Mouse (Mus musculus): ENCODE results near the gene F830045P16Rik. TPM values are rescaled to one million over a fixed set of nuclear protein-coding genes. Genes with fewer than 3 reads are reported as not detected.

Gene F830045P16Rik
- polyA plus RNA-seq, 1 experiment: 0.12 TPM

DNA sequence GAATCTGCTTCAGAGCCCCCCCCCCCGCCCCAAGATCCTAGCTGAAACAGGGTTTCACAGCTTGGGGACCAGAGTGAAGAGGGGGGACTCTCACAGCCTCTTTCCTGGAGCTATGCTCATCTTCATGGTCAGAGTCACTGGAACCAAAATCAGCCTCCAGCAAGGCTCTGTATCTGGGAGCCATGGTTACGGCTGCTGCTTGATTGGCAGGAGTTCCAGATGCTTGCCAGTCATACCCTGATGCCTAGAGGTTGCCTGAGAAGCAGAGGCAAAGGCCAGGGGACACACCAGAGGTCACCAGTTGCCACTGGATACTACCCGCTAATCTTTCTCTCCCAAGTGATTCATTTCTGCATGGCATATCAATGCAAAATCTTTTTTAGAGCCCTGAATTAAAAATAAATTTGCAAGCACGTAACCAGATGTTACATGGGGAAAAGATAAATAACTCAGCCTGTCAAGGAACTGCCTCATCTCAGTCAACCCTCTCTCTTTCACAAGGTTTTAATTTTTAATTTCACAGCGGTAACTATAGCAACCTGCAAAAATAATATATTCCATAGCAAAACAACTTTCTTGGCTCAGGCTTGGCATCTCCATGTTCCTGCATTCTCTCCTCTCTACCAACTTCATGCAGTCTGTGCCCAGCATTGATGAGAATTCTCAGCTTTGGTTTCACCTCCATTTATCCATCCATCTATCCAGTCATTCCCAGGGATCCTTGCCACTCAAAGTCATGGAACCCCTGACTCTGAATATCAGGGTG lies 27.7 kb upstream of the F830045P16Rik start:
- Histone ChIP-seq H3K4me1 (replicated peaks; ENCODE audit: control insufficient read depth, insufficient read depth, low read length) (no peaks in the 10 kb centered on the region), H3K36me3 (ENCODE audit: control insufficient read depth, insufficient read depth, low read length) (no peaks in the 10 kb centered on the region), H3K27ac (ENCODE audit: control insufficient read depth, insufficient read depth, low read length) (no peak overlapping the region), H3K4me3 (ENCODE audit: control insufficient read depth, insufficient read depth, low read length) (no peak overlapping the region), H3K27me3 (ENCODE audit: control insufficient read depth, insufficient read depth, low read length) (no peaks in the 10 kb centered on the region)
- 91% methylated on average over 5 of the region's 5 CpGs for WGBS
- no peak for DNase-seq
- TF ChIP-seq CTCF (IDR thresholded peaks at IDR 0.05; ENCODE audit: borderline replicate concordance, control insufficient read depth, extremely low read depth, insufficient read depth, low read length, poor library complexity) (no peak), POLR2A (IDR thresholded peaks at IDR 0.05; ENCODE audit: control insufficient read depth, extremely low read depth, insufficient read depth, low read length, poor library complexity) (no peak)

DNA sequence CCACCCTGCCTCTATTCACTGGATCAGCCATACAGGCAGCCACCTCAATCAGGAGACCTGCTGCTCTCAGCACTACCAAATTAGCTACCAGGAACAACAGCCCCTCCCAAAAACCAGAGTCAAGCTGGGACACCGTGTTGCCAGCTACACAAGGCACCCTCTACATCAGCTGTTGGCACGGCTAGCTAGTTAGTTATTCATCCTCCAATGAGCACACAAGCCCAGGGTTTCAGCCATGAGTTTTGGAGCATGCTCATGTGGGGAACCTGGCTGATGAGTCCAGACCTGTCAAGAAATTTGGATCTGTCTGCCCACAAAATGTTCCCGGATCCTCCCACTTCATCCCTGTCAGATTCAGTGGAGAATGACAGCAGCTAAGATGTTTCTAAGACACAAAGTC lies 25.4 kb upstream of the F830045P16Rik start:
- TF ChIP-seq CTCF (IDR thresholded peaks at IDR 0.05; ENCODE audit: borderline replicate concordance, control insufficient read depth, extremely low read depth, insufficient read depth, low read length, poor library complexity): no peak
- TF ChIP-seq POLR2A (IDR thresholded peaks at IDR 0.05; ENCODE audit: control insufficient read depth, extremely low read depth, insufficient read depth, low read length, poor library complexity): no peak
- no peak overlapping the region for H3K27ac ChIP-seq (ENCODE audit: control insufficient read depth, insufficient read depth, low read length)
- no peak for DNase-seq
- no peaks in the 10 kb centered on the region for H3K27me3 ChIP-seq (ENCODE audit: control insufficient read depth, insufficient read depth, low read length)
- 90% methylated on average over 3 of the region's 3 CpGs for WGBS
- no peaks in the 10 kb centered on the region for H3K4me1 ChIP-seq (replicated peaks; ENCODE audit: control insufficient read depth, insufficient read depth, low read length)
- H3K4me3 ChIP-seq (ENCODE audit: control insufficient read depth, insufficient read depth, low read length): no peak overlapping the region
- H3K36me3 ChIP-seq (ENCODE audit: control insufficient read depth, insufficient read depth, low read length): no peaks in the 10 kb centered on the region

DNA sequence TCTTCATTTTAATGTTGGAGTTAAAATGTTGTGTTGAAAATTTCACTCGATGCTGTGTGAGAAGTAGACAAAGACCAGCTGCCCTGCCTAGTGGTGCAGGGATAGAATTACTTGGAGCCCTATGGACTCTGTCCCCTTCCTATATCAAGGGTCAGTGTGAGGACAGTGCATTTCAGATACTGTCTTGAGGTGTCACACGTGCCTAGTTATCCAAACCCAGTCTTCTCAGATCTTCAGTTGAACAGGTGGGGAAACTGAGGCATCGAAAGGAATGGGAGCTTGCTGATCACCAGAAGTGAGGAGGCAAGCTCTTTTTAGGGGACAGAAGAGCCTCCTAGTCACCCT lies 22.4 kb upstream of the F830045P16Rik start:
- TF ChIP-seq POLR2A (IDR thresholded peaks at IDR 0.05; ENCODE audit: control insufficient read depth, extremely low read depth, insufficient read depth, low read length, poor library complexity) (no peak), CTCF (IDR thresholded peaks at IDR 0.05; ENCODE audit: borderline replicate concordance, control insufficient read depth, extremely low read depth, insufficient read depth, low read length, poor library complexity) (no peak)
- 90% methylated on average over 3 of the region's 3 CpGs for WGBS

DNA sequence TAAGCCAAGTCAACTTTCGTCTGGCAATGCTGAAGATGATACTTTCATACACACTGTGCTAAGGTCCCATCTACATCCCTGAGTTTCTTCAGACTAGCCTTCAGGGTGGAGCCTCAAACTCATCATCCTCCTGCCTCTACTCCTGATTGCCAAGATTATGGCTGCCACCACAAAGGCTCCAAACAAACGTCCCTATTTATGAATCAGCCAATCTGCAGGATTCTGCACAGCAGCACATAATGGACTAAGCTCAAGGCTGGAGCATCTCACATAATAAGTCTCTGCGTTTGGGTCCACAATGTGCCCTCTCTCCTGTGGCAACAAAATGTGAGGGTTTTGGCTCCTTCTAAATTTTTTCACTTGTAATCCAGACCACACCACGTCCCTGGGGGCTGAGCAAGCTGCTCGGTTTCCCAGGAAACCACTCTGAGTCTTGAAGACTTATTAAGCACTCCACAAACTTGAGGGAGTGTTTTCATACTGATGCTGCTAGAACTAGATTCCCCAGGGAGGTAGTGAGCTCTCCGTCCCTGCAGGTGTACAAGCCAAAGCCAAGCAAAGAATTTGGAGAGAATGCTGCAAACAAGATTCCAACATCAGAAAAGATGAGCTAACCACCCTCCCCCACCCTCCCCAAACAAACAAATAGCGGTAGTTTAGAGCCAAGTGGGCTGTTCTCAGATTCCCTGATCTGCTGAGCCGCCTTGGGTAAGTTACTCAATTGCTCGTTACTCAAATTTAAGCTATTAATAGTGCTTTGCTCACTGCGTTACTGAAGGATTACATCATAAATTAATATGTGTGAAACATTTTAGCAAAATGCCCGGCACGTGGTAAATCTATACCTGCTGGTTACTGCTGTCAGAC lies 21.8 kb upstream of the F830045P16Rik start:
- no peaks in the 10 kb centered on the region for H3K4me1 ChIP-seq (replicated peaks; ENCODE audit: control insufficient read depth, insufficient read depth, low read length)
- no peak overlapping the region for H3K4me3 ChIP-seq (ENCODE audit: control insufficient read depth, insufficient read depth, low read length)
- DNase-seq: no peak
- no peak for TF ChIP-seq CTCF (IDR thresholded peaks at IDR 0.05; ENCODE audit: borderline replicate concordance, control insufficient read depth, extremely low read depth, insufficient read depth, low read length, poor library complexity)
- no peak for TF ChIP-seq POLR2A (IDR thresholded peaks at IDR 0.05; ENCODE audit: control insufficient read depth, extremely low read depth, insufficient read depth, low read length, poor library complexity)
- H3K27ac ChIP-seq (ENCODE audit: control insufficient read depth, insufficient read depth, low read length): no peak overlapping the region
- no peaks in the 10 kb centered on the region for H3K27me3 ChIP-seq (ENCODE audit: control insufficient read depth, insufficient read depth, low read length)
- no peaks in the 10 kb centered on the region for H3K36me3 ChIP-seq (ENCODE audit: control insufficient read depth, insufficient read depth, low read length)
- WGBS: 84% methylated on average over 12 of the region's 12 CpGs

More for the DNA sequence above, 22.4 kb upstream of the F830045P16Rik start:
- no peak overlapping the region for H3K4me3 ChIP-seq (ENCODE audit: control insufficient read depth, insufficient read depth, low read length)
- H3K27ac ChIP-seq (ENCODE audit: control insufficient read depth, insufficient read depth, low read length): no peak overlapping the region
- H3K36me3 ChIP-seq (ENCODE audit: control insufficient read depth, insufficient read depth, low read length): no peaks in the 10 kb centered on the region
- DNase-seq: no peak
- no peaks in the 10 kb centered on the region for H3K4me1 ChIP-seq (replicated peaks; ENCODE audit: control insufficient read depth, insufficient read depth, low read length)
- no peaks in the 10 kb centered on the region for H3K27me3 ChIP-seq (ENCODE audit: control insufficient read depth, insufficient read depth, low read length)

DNA sequence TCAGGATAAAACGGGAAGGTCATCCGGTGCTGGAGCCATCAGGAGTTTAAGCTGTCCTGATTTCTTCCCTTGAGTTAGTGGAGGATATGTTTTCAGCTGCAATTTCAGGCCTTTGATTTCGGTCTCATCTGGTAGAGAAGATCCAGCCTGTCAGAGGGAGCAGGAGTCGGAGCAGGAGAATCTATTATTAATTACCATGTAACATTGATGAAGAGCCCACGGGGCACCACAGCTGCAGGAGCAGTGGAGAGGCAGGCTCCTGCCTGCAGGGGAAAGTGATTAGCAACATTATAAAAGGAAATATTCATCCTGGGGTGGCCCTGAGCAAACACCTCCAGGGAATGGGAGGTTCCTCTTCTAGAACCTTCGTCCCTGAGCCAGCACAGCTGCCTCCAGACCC lies 19.7 kb upstream of the F830045P16Rik start:
- no peaks in the 10 kb centered on the region for H3K27me3 ChIP-seq (ENCODE audit: control insufficient read depth, insufficient read depth, low read length)
- WGBS: 82% methylated on average over 6 of the region's 6 CpGs
- H3K36me3 ChIP-seq (ENCODE audit: control insufficient read depth, insufficient read depth, low read length): no peaks in the 10 kb centered on the region
- no peak for DNase-seq
- no peak for TF ChIP-seq POLR2A (IDR thresholded peaks at IDR 0.05; ENCODE audit: control insufficient read depth, extremely low read depth, insufficient read depth, low read length, poor library complexity)
- no peak for TF ChIP-seq CTCF (IDR thresholded peaks at IDR 0.05; ENCODE audit: borderline replicate concordance, control insufficient read depth, extremely low read depth, insufficient read depth, low read length, poor library complexity)
- H3K4me3 ChIP-seq (ENCODE audit: control insufficient read depth, insufficient read depth, low read length): no peak overlapping the region
- H3K27ac ChIP-seq (ENCODE audit: control insufficient read depth, insufficient read depth, low read length): no peak overlapping the region
- H3K4me1 ChIP-seq (replicated peaks; ENCODE audit: control insufficient read depth, insufficient read depth, low read length): no peaks in the 10 kb centered on the region

DNA sequence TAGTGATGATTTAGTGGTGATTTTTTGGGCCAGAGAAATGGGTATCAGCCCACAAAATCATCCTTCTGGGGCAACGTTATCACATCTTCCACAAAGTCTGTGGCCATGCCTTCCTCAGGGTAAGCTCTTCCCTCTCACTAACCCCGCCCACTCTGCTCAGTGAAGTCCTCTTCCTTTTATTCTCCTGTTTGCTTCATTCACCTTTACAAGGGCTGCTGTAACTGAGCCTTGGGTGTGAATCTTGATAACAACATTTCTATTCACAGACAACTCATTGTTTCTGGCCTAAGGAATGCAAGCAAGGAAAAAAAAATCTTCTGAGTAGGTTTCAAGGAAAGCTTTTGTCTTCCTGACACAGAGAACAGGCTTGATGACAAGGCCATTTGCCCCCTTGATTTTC lies 14.4 kb upstream of the F830045P16Rik start:
- TF ChIP-seq POLR2A (IDR thresholded peaks at IDR 0.05; ENCODE audit: control insufficient read depth, extremely low read depth, insufficient read depth, low read length, poor library complexity): no peak
- no peaks in the 10 kb centered on the region for H3K36me3 ChIP-seq (ENCODE audit: control insufficient read depth, insufficient read depth, low read length)
- no peak for DNase-seq
- no peak overlapping the region for H3K27ac ChIP-seq (ENCODE audit: control insufficient read depth, insufficient read depth, low read length)
- no peak overlapping the region for H3K4me3 ChIP-seq (ENCODE audit: control insufficient read depth, insufficient read depth, low read length)
- WGBS: 45% methylated on average over 2 of the region's 2 CpGs
- no peaks in the 10 kb centered on the region for H3K4me1 ChIP-seq (replicated peaks; ENCODE audit: control insufficient read depth, insufficient read depth, low read length)
- no peaks in the 10 kb centered on the region for H3K27me3 ChIP-seq (ENCODE audit: control insufficient read depth, insufficient read depth, low read length)

Data from thymus, adult 2 months (tissue).